Mouse (Mus musculus) B cell, adult 2 months (primary cell): Measurements from ENCODE around the gene Olfr1393.

Experiments
- DNase-seq, 2 experiments: peaks; one replicate each; pipeline ENCODE4 v3.0.0; 2022

Olfr1393 gene

GRCm38 (mm10) chr11:49278222-49278621 lies at the start of gene Olfr1393:
TSS of gene Olfr1393 (plus strand) at chr11:49278304.
- DNase-seq = no peak

- DNase-seq = no peak
These were observed 45.3 kb upstream of the Olfr1393 start for GRCm38 (mm10) chr11:49232781-49233180.

GRCm38 (mm10) chr11:49235459-49236207 lies 42.5 kb upstream of the Olfr1393 start:
- no peak for DNase-seq

GRCm38 (mm10) chr11:49236891-49237290 lies 41.2 kb upstream of the Olfr1393 start:
- no peak for DNase-seq

GRCm38 (mm10) chr11:49237532-49237931 lies 40.6 kb upstream of the Olfr1393 start:
- no peak for DNase-seq

- DNase-seq = no peak
These were observed 37.8 kb upstream of the Olfr1393 start for GRCm38 (mm10) chr11:49240310-49240709.

GRCm38 (mm10) chr11:49240874-49241273 lies 37.2 kb upstream of the Olfr1393 start:
- DNase-seq = peak in 1 of 2 experiments; percentile 29

- peak; percentile 34 to 40 for DNase-seq
These were observed 36.6 kb upstream of the Olfr1393 start for GRCm38 (mm10) chr11:49241471-49241870.

- DNase-seq = no peak
These were observed 35.0 kb upstream of the Olfr1393 start for GRCm38 (mm10) chr11:49242944-49243626.

GRCm38 (mm10) chr11:49243727-49244594 lies 34.1 kb upstream of the Olfr1393 start, which contains the start of gene Mgat1:
TSS of gene Mgat1 (plus strand) at chr11:49244191.
- DNase-seq = peak; percentile 95

GRCm38 (mm10) chr11:49244595-49244930 lies 33.5 kb upstream of the Olfr1393 start:
- no peak for DNase-seq

- DNase-seq = peak; percentile 43 to 46
These were observed 32.9 kb upstream of the Olfr1393 start for GRCm38 (mm10) chr11:49245176-49245575.

- DNase-seq = no peak
These were observed 32.3 kb upstream of the Olfr1393 start for GRCm38 (mm10) chr11:49245634-49246415.

- DNase-seq = no peak
These were observed 31.6 kb upstream of the Olfr1393 start for GRCm38 (mm10) chr11:49246523-49246922.

GRCm38 (mm10) chr11:49247255-49247654 lies 30.8 kb upstream of the Olfr1393 start:
- peak in 1 of 2 experiments; percentile 42 for DNase-seq

GRCm38 (mm10) chr11:49248226-49248973 lies 29.7 kb upstream of the Olfr1393 start:
- peak in 1 of 2 experiments; percentile 27 for DNase-seq

GRCm38 (mm10) chr11:49248974-49249700 lies 29.0 kb upstream of the Olfr1393 start:
- DNase-seq = peak in 1 of 2 experiments; percentile 28

GRCm38 (mm10) chr11:49249811-49250421 lies 28.2 kb upstream of the Olfr1393 start:
- DNase-seq = peak; percentile 84 to 88

- peak; percentile 81 to 82 for DNase-seq
These were observed 27.4 kb upstream of the Olfr1393 start for GRCm38 (mm10) chr11:49250422-49251379.
